Mouse (Mus musculus): Measurements from ENCODE around the gene Eid3.

Gene Eid3

GRCm38 (mm10) chr10:82860181-82860928, 6.1 kb upstream of the Eid3 start:
- intact Hi-C loops (cut with DNase I): no loop called here

- intact Hi-C loops (cut with DNase I): no loop called here
These were observed 5.5 kb upstream of the Eid3 start for GRCm38 (mm10) chr10:82860929-82861315.

GRCm38 (mm10) chr10:82863106-82863680, 3.2 kb upstream of the Eid3 start:
- intact Hi-C loops (cut with DNase I): no loop called here

- intact Hi-C loops (cut with DNase I): no loop called here
These were observed 2.6 kb upstream of the Eid3 start for GRCm38 (mm10) chr10:82863827-82864226.

- intact Hi-C loops (cut with DNase I): no loop called here
These were observed 406 bp downstream of the Eid3 start for GRCm38 (mm10) chr10:82866832-82867231.

GRCm38 (mm10) chr10:82868418-82869086, 2.1 kb downstream of the Eid3 start:
- intact Hi-C loops (cut with DNase I): no loop called here

- intact Hi-C loops (cut with DNase I): no loop called here
These were observed 9.0 kb downstream of the Eid3 start for GRCm38 (mm10) chr10:82875446-82875845.

GRCm38 (mm10) chr10:82876076-82876796, 9.8 kb downstream of the Eid3 start:
- intact Hi-C loops (cut with DNase I): no loop called here

GRCm38 (mm10) chr10:82887354-82887753, 20.9 kb downstream of the Eid3 start:
- intact Hi-C loops (cut with DNase I): no loop called here

GRCm38 (mm10) chr10:82888576-82888975, 22.1 kb downstream of the Eid3 start:
- intact Hi-C loops (cut with DNase I): no loop called here

- intact Hi-C loops (cut with DNase I): no loop called here
These were observed 23.1 kb downstream of the Eid3 start for GRCm38 (mm10) chr10:82889447-82889973.

GRCm38 (mm10) chr10:82890936-82891335, 24.5 kb downstream of the Eid3 start:
- intact Hi-C loops (cut with DNase I): loop anchor here (5.0 kb wide), 1 partner anchor 34 kb away; no protein-coding TSS in a partner anchor

GRCm38 (mm10) chr10:82891427-82891826, 25.0 kb downstream of the Eid3 start:
- intact Hi-C loops (cut with DNase I): loop anchor here (5.0 kb wide), 1 partner anchor 34 kb away; no protein-coding TSS in a partner anchor

- intact Hi-C loops (cut with DNase I): loop anchor here (5.0 kb wide), 1 partner anchor 35 kb away; no protein-coding TSS in a partner anchor
These were observed 26.1 kb downstream of the Eid3 start for GRCm38 (mm10) chr10:82892442-82893055.

GRCm38 (mm10) chr10:82893872-82894650, 27.6 kb downstream of the Eid3 start:
- intact Hi-C loops (cut with DNase I): loop anchor here (5.0 kb wide), 1 partner anchor 37 kb away; no protein-coding TSS in a partner anchor

GRCm38 (mm10) chr10:82897936-82898335, 31.5 kb downstream of the Eid3 start:
- intact Hi-C loops (cut with DNase I): no loop called here

GRCm38 (mm10) chr10:82898893-82899292, 32.5 kb downstream of the Eid3 start:
- intact Hi-C loops (cut with DNase I): no loop called here

GRCm38 (mm10) chr10:82899810-82900421, 33.5 kb downstream of the Eid3 start:
- intact Hi-C loops (cut with DNase I): loop anchor here (2.0 kb wide), 1 partner anchor 87 kb away; no protein-coding TSS in a partner anchor

GRCm38 (mm10) chr10:82900546-82900945, 34.1 kb downstream of the Eid3 start:
- intact Hi-C loops (cut with DNase I): loop anchor here (2.0 kb wide), 1 partner anchor 88 kb away; no protein-coding TSS in a partner anchor

All from adrenal gland (tissue).